Mouse (Mus musculus) liver, adult 2 months (tissue): ENCODE results near the gene Rdh16f2.

Experiments
- CTCF ChIP-seq: fragments of 200-500 bp; IDR thresholded peaks from 2 replicates; pipeline ENCODE4 v1.5.1; 2011; ENCODE audit warnings: low read depth, low read length, control low read depth
- POLR2A ChIP-seq: fragments of 200-500 bp; IDR thresholded peaks from 2 replicates; pipeline ENCODE4 v1.6.1; 2011; ENCODE audit warnings: low read length, control low read depth; ENCODE audit not compliant: insufficient read depth; ENCODE audit errors: extremely low read depth

DNA sequence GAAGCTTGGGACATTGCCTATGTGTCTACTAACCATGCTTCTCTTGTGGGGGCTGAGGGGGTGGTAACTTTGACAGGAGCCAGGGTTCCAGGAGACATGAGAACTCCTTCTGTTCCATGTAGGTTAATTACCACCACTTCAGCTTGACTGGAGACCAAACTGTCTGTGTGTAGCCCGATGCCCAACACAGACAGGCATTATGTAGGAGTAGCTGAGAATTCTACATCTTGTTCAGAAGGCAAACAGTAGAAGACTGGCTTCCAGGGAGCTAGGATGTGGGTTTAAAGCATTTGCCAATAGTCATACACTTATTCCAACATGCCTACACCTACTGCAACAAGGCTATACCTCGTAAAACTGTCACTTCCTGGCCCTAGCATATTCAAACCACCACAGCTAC is 27.7 kb upstream of the Rdh16f2 start:
- TF ChIP-seq CTCF: no peak
- TF ChIP-seq POLR2A: no peak
